Mouse (Mus musculus) cortical plate, adult 2 months (tissue): ENCODE data around the gene Fam124a.

Experiments
- CTCF ChIP-seq: fragments of 200-500 bp; IDR thresholded peaks from 2 replicates; pipeline ENCODE4 v1.5.1; 2011; ENCODE audit warnings: mild to moderate bottlenecking, control low read depth, low read length; ENCODE audit not compliant: insufficient read depth; ENCODE audit errors: extremely low read depth
- POLR2A ChIP-seq: fragments of 200-500 bp; IDR thresholded peaks from 2 replicates; pipeline ENCODE4 v1.6.1; 2011; ENCODE audit warnings: mild to moderate bottlenecking, low read length, control low read depth; ENCODE audit not compliant: insufficient read depth; ENCODE audit errors: extremely low read depth

- no peak for TF ChIP-seq POLR2A
- TF ChIP-seq CTCF = no peak
These were observed 46.7 kb downstream of the Fam124a start for GRCm38 (mm10) chr14:62602271-62602670.
